Mouse (Mus musculus) adrenal gland, adult 2 months (tissue): ENCODE results near the gene Invs. TPM values are rescaled to one million over a fixed set of nuclear protein-coding genes. Genes with fewer than 3 reads are reported as not detected.

Source experiments
- DNase-seq: peaks from one replicate; pipeline ENCODE4 v3.0.0; 2021
- long read RNA-seq: library from polyadenylated mRNA; stranded (forward); transcript quantifications from one replicate; pipeline ENCODE4 v2.0.0, GENCODE M21; 2021
- polyA plus RNA-seq: library from polyadenylated mRNA; depleted of rRNA; stranded (reverse); fragments of >200 nt; gene quantifications from 2 replicates; pipeline ENCODE4 v1.2.3, GENCODE M21; 2012; rRNA removed
- total RNA-seq, 2 experiments: library from RNA; stranded (reverse); gene quantifications; 2 replicates each; pipeline ENCODE4 v1.2.3; 2021

Gene Invs
- 10 to 100 TPM; 11.2 to 13.8 TPM for total RNA-seq
- polyA plus RNA-seq = 1.9 and 3.4 TPM in 2 replicates
- long read RNA-seq, full-length matches to known transcripts = 3 of 7 reads
- long read RNA-seq, partial matches to known transcripts = 1 of 7 reads
- long read RNA-seq, other reads (novel, unspliced or antisense) = 3 of 7 reads

DNA sequence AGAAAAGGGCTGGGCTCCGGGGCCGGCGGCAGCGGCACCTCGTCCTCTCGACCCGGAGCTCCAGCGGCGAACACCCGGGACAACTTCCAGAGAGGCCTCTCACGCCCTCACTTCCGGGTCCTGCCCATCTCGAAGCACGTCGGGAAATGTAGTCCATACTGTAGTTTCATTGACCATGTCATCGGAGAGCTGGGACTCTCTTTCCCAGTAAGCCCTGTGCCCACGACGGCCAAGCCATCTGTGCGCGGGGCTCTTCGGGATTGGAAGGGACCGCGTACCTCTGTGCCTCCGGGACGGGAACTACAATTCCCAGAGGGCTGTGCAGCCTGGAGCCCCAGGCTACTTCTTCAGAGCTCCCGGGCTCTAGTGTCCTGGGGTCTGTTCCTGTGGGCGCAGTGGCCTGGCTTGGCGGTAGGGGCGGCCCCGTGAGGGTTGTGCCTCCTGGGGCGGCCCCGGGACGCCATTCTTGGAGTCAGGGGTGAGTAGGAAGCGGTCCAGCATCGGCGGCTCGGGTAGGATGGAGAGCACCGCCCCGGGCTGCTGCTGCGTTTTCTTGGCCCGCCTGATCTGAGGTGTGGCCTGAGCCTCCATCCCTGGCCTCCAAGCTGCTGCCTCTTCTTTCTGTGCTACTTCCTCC is at the start of gene Invs, which contains the start of gene Erp44:
Invs (plus strand) TSS at position 263 of the 637 bp plus-strand sequence.
Erp44 (minus strand) TSS at position 61 of the 637 bp plus-strand sequence.
- DNase-seq = peak; percentile 96

DNA sequence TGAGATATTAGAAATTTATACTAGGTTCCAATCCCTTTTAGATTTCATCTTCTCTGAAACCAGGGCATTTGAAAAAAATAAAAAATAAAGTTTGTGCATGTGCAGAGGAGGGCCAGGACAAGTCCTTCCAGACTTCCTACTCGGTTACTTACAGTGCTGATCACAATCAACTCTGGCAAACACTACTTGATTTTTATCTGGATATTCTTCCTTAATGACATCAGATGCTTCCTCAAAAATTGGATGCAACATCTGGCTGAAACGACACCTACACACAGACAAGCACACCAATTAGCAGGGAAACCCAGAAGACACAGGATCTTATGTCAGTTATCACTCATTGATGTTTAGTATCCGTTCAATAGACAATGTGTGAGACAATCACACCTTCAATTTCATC is 42.8 kb upstream of the Invs start:
- no peak for DNase-seq

DNA sequence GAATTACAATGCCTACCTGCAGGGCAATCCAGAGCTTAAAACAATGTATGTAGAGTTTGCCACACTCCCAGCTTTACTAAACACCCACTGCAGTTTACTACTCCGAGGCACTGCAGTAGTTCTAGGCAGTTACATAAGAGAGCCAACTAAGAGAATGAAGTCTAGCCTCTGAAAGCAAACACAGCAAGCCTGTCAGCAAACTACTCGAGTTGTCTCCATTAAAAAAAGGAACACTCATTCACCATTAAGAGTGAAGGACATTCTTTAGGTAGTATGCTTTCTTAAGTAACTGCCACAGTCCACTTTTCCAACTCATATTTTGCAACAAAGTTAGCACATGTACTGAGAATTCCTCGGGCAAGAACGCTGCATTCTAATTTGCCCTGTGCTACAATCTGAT is 40.5 kb upstream of the Invs start:
- DNase-seq = no peak

DNA sequence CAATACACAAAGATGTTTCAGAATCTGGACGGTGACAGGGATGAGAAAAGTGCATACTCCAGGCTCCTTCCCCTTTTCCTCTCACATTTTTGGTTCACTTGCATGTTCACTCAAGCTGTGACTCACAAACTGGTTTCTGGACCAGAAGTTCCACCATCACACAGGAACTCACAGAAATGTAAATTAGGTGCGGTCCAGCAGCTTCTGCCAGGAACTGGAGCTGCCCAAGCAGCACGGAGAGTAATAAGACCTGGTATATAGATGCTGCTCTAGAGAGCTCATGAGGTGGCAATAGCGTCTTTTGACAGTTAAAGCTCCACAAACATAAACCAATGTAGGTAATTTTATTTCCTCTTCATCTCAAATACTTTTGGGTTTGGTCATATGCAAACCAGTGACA is 37.1 kb upstream of the Invs start:
- DNase-seq = no peak

DNA sequence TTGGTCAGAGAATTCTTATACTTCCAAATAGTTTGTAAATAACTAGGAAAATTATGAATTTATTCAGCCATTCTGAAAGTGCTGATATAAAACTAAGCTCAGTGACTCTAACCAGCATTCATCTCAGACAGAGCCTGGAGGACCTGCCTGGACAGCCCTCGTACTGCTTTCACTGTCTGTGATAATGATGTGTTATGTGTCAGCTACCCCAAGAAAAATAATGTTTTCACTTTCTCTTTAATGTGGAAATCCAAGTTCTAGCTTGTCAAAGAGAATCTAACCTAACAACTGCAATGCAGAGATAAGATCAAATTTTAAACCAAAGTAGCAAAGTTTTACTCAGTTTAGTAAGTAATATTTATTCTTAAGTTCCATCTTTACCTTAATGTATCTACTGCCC is 35.8 kb upstream of the Invs start:
- no peak for DNase-seq

DNA sequence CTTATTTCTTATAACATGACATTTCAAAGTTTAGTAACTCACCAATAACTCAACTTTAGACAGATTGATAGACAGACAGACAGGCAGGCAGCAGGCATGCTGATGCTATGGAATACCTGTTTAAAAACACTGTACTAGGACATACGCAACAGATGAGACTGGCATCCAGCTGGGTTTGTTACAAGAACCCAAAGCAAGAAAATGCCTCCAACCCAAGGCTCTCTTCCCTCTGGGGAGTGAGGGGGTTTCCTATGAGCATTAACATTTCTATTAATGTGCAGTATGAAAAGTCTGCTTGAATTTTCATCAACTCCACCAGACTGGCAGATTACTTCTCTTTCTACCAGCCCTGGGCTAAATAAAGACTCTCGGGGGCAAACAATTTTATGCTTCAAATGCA is 35.3 kb upstream of the Invs start:
- no peak for DNase-seq

DNA sequence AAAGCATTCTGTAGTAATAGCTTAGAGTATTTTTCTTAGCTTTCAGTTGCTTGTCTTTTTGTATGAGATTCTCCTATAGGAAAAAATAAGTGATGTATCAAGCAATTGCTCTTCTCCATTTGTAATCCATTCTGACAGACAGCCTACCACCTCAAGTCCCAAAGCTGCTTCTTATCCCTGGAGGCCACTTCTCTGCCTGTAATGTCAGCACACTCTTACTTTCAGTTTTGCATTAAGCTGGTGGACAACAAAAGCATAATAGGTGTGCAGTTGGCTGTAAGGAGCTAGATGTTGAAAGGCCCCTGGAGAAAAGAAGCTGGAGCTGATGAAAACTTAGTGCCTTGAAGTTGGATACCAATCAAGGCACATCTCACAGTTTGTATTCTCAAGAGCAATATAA is 26.3 kb upstream of the Invs start:
- DNase-seq = no peak

DNA sequence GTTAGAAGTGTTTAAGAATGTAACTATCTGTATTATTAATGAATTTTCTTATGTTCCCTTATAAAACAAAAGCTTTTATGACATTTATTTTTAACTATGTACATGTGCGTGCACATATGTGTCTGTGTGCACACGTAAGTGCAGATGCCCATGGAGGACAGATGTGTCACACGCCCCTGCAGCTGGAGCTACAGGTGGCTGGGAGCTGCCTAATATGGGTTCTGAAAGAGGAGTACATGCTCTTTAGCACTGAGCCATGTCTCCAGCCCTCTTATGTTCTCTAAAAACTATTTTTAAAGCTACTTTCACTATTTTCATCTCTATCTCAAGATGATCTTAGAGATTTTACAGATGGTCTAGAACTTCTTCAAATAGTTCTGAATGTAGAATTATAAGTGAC is 21.5 kb upstream of the Invs start:
- no peak for DNase-seq

DNA sequence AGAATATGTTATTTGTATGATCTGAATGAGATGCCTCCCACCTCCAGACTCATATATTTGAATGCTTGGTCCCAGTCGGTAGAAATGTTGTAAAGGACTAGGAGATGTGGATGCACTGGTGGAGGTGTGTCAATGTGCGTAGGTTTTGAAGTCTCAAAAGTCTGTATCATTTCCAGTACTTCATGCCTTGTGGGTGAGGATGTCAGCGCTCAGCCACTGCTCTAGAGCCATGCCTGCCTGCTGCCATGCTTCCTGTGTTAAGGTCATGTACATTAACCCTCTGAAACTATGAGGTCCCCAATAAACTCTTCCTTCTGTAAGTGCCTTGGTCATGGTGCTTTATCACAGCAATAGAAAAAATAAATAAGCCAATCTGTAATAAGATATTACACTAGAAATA is 11.9 kb upstream of the Invs start:
- DNase-seq = no peak

DNA sequence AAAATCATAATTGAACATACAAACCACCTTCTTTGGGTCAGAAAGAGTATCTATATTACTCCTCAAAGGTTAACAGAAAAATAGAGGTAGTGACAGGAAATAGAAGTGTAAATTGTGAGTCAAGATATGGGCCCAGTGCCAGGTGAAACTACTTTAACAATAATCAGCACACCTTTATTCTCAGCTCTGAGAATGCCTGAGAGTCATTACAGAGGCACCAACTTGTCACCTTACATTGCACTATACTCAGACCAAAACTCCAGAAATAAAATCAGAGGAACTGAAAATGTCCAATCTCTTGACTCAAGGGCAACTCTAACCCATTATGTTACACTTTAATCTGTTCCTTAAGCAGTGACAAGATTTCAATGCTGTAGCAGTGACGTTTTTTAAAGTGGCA is 11.4 kb upstream of the Invs start:
- DNase-seq = no peak

DNA sequence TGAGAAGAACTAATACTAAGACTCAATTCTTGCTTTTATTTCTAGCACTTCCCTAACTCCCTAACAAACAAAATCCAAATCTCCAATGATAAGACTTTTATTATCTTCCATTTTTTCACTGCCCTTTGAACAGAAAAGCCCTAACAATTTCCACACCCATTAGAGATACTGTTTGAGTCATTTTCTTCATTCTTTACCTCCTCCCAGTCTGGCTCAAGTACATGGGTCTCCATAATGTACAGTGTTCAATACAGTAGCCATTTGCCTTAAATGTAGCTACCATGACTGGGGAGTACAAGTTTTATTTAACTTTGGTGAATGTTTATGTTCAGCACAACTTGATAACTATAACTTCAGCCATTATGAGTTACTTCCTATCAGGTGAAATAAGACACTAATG is 9.0 kb upstream of the Invs start:
- DNase-seq = no peak

DNA sequence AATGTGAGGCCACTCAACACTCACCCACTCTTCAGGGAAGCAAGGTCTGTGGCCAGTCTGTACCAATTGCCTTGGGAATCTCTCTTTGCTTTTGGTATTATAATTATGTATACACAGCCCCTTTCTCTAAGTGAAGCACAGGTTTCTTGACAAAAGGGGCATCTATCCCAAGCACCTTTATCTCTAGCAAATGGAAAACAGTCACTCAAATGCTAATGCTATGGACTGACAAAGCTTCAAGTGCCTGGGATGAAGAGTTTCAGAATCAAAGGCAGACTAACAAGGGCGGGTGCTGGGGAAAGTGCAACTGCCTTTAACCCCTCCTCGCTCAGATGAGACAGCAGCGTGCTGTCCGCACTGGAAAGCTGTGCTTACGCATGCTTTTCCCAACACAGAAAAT is 7.7 kb upstream of the Invs start:
- DNase-seq = no peak

DNA sequence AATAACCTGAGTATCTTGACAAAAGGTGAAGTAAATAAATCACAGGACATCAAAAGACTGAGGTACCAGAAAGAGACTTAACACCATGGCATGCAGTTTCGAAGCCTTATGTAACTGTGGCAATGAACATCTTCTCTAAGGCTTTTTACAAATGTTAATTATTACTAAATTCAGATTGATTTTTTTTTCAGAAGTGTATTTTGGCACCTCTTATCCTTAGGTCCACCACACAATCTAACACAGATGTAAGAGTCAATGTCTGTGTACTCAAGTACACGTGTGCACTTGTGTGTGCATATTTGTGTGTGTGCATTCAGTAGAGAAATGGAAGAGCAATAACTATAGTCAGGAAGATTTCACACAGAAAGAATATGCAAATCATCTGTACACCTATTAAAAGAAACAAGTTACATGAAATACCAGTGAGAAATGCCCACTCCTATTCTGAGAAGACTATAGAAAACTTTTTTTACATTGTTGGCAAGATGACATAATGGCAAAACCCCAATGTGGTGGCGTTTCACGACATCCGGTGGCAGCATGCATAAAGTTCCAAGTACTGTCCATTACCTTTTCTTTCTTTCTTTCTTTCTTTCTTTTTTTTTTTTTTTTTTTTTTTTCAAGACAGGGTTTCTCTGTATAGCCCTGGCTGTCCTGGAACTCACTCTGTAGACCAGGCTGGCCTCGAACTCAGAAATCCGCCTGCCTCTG is 6.3 kb upstream of the Invs start:
- DNase-seq = no peak

DNA sequence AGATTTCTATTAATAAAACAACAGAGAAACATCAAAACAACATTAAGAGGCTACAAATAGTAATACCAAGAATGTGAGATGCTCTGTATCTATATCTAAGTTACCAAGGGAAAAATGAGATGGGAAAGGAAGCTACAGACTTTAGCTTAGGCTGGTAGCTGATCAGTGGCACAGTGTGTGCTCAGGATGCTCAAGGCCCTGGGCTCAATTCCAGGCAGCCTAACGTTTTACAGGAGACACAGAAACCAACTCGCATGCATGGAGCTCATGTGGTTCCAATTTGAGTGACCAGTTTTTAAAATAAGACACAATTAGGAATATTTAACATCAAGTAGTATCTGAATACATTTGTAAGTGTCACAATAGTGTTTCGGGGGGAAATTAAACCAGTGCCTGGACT is 3.8 kb upstream of the Invs start:
- DNase-seq = no peak

DNA sequence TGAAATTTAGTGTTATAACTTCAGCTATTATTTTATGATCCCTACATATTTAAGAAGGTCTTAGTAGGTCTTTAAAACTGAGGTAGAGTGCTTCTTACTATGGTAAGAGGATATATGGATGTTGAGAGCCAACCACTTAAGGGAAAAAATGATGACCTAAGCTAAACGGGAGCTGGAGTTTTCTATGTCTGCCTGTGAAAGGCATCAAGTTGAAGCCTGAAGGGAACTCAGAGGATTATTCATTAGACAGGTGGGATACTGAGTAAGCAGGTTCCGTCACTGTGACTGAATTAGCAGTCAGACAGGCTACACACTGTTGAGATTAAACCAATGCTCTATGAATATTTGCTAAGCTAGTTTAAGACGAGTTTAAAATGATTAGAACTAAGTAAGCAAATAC is 2.5 kb upstream of the Invs start:
- DNase-seq = no peak

DNA sequence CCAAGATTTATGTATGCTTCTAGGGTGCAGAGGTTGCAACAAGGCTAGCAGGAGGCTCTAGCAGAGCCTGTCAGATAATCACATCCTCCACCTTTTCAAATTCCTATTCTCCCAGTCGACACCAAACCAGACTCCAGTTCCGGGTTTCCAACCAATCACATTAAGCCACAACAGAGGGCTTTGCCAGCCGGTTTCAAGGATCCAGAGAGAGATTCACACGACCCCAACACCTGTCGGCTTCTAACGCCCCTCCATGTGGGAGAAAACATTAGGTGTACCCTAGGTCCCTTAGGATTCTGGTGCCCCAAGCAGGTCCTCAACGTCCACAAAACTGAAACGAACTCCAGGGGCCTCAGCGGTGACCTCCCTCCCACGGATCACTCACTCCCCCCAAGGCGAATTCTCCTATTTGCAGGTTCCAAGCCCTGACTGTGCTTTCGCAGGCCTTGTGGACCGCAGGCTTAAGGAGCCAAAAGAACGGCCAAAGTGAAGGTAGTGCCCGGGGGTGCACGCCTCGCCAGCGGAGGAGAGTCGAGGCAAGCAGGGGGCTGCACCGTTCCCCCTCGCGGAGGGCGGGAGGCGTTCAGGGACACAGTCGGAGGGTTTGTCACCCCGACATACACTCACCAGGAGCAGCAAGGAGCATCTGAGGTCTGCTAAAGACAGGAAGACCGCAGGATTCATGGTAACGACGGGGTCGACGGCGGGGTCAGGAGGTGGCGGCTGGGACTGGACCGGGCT is 633 bp upstream of the Invs start:
- DNase-seq = no peak

DNA sequence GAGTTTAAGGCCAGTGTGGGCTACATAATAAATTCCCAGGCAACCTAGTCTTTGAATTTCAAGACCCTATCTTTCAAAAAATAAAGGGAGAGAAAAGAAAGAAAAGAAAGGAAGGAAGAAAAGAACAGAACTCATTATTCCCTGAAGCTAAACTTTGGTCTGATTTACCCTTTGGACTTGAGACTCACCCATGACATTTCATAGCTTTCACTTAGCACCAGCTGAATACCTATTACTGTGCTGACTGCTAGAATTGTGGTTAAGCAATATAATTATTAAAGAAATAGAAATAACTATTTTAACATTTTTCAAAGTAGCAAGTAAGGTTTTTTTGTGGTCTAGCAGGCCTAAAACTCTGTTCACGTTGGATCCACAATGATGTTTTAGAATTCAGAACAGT is 1.6 kb downstream of the Invs start:
- no peak for DNase-seq

DNA sequence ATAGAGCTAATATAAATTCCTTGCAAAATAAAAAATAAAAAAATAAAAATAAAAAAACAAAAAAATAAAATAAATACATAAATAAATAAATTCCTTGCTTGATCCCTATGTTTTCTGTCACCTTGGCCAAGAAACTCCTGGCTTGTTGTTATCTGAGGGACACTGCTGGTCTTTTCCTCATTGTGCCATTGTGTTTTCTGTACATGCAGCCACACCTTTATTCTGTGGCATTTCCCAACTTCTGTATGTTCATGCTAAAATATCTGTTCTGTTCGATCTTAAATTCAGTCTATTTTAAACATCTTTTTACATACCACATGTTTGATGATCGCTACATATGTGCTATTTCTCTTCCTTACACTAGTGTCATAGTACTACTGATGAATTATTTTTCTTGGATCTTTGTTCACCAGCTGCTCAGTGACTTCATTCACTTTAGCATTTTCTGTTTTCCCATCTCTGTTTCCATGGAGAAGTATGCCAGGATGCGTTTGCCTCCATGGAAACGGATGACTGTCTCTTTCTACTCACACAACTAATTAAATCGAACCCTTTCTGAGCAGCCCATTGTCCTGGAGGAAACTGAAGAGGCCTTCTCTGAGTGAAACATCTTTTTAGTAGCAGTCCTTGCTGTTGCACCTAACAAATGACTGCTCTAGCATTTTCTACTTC is 7.7 kb downstream of the Invs start:
- DNase-seq = no peak

DNA sequence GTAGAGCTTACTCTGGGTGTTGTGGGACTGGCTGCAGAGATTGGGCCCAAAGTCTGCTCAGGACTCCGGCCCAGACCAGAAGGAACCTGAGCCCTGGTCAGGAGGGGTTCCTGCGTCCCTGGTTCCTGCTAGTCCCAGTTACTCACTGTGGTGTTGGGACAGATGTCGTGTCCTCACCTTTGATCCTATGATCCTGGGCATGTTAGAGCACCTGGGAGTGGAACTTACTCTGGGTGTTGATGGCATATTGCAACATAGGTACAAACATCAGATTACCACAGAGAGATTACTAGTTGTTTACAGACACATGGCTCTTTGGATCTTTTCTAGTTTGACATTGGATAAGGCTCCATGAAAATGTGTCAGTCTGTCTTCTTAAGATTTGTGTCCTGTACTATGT is 35.3 kb downstream of the Invs start:
- DNase-seq = no peak

DNA sequence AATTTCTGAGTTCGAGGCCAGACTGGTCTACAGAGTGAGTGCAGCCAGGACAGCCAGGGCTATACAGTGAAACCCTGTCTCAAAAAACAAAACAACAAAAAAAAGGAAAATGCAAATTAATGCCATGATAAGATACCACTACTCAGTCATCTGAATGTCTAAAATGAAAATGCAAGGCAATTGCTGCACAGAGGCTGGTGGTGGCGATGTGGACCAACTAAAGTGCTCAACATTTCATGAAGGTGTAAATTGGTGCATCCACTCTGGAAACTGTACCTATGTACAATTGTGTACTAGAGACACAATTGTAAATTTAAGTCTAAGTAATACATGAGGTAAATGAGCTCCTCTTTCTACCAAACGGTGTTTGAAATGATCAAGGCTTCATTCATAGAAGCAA is 36.5 kb downstream of the Invs start:
- no peak for DNase-seq

DNA sequence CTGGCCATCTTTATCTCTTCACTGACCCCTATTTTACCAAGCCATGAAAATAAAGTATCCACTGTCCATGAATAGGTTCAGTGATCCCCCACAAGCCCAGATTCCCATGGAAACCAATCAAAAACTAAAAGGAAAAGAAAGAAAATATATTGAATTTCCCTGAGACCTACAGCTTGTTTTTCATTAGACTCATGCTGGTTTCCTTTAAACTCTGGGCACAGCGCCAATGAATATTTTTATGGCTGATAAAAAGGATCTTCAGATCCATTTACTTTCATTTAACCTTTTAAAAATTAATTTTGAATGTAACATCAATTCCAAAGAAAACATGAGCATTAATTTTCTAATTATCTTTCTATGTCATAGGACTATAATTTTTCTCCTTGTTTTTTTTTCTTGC is 41.7 kb downstream of the Invs start:
- no peak for DNase-seq

DNA sequence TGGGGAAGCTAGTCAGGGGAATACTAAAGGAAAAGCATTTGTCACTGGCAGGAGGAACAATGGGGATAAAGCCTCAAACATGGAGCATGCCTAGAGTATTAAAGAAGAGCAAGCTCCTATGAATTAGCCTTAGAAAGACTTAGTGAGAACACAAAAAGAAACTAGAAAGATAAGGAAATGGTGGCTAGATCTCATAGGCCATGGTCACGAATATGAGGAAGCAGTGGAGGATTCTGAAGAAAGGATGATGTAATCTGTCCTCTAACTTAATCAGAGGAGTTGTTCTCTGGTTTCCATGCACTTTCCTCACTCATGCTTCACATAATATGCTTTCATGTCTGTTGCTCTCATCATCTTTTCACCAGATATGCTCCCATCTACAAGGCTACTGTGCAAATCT is 42.5 kb downstream of the Invs start:
- DNase-seq = no peak

DNA sequence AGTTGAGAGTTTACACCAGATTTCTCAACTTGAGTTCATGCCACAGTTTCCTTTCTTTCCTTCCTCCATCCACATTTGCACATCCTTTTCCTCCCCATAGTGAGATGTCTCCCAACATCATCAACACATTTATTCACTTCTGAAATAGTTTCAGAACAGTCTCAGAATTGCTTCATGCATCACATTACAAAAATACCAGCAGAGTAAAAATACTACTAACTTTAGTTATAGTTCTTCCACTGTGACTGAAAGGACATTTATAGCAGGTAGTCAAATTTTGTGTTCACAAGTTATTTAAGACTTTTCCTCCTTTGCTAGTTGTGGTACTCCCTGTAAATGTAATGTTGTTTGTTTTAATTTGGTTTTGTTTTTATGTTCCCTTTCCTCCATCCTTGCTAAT is 47.6 kb downstream of the Invs start:
- DNase-seq = no peak
